Mouse (Mus musculus): Measurements from ENCODE around the gene Snx21.

GRCm38 (mm10) chr2:164803921-164804313 lies 18.3 kb downstream of the Snx21 start:
- no peak for TF ChIP-seq CTCF (IDR thresholded peaks at IDR 0.05; ENCODE audit: low read depth)
- no peak for TF ChIP-seq EP300 (optimal IDR thresholded peaks at IDR 0.05)
